Mouse (Mus musculus) midbrain, postnatal 0 days (tissue): ENCODE data around the gene Nckap5. TPM values are rescaled to one million over a fixed set of nuclear protein-coding genes. Genes with fewer than 3 reads are reported as not detected.

Source experiments
- ATAC-seq: fragments of 200-750 bp; cut with Nextera tagmentation; 2 replicates; pipeline ENCODE4 v1.8.0; 2017; ENCODE audit warnings: moderate number of reproducible peaks, mild to moderate bottlenecking, moderate TSS enrichment, moderate library complexity; ENCODE audit not compliant: low FRiP score
- DNase-seq: peaks from one replicate; pipeline ENCODE4 v3.0.0-alpha.2; 2015; ENCODE audit warnings: low spot score
- H3K27ac ChIP-seq: fragments of 300-500 bp; sonication (generic); 2 replicates; pipeline ENCODE4 v1.5.1; 2014; ENCODE audit warnings: low read depth, mild to moderate bottlenecking, low read length, mixed read lengths
- H3K27me3 ChIP-seq: fragments of 300-500 bp; sonication (generic); 2 replicates; pipeline ENCODE4 v1.6.1; 2014; ENCODE audit warnings: low read length, control low read depth, mixed read lengths; ENCODE audit not compliant: insufficient read depth
- H3K36me3 ChIP-seq: fragments of 300-500 bp; sonication (generic); 2 replicates; pipeline ENCODE4 v1.6.1; 2014; ENCODE audit warnings: low read length, control low read depth, mixed read lengths; ENCODE audit not compliant: insufficient read depth
- H3K4me1 ChIP-seq: fragments of 300-500 bp; sonication (generic); 2 replicates; pipeline ENCODE4 v1.6.1; 2014; ENCODE audit warnings: mild to moderate bottlenecking, control low read depth, antibody characterized with exemption, low read length, mixed read lengths; ENCODE audit not compliant: insufficient read depth
- H3K4me2 ChIP-seq: fragments of 300-500 bp; sonication (generic); 2 replicates; pipeline ENCODE4 v1.6.1; 2014; ENCODE audit warnings: low read depth, mild to moderate bottlenecking, low read length, mixed read lengths; ENCODE audit not compliant: poor library complexity, severe bottlenecking
- H3K4me3 ChIP-seq: fragments of 300-500 bp; sonication (generic); 2 replicates; pipeline ENCODE4 v1.5.1; 2014; ENCODE audit warnings: low read depth, mild to moderate bottlenecking, low read length, moderate library complexity
- H3K9ac ChIP-seq: fragments of 300-500 bp; sonication (generic); replicated peaks from 2 replicates; pipeline ENCODE4 v1.6.1; 2014; ENCODE audit warnings: mild to moderate bottlenecking, low read length, moderate library complexity, mixed read lengths; ENCODE audit not compliant: poor library complexity, severe bottlenecking
- H3K9me3 ChIP-seq: fragments of 300-500 bp; sonication (generic); 2 replicates; pipeline ENCODE4 v1.6.1; 2016; ENCODE audit warnings: low read length, control low read depth
- CTCF ChIP-seq: IDR thresholded peaks from 2 replicates; pipeline ENCODE4 v1.5.1; 2016; ENCODE audit warnings: antibody characterized with exemption, mild to moderate bottlenecking
- WGBS: fragments of 180-500 bp; shearing (Covaris S2); extraction: QIAGEN DNeasy Blood & Tissue Kit; methylation state at CpG from one replicate; pipeline ENCODE4 v1.1.7; 2014; 5-methylcytosine and 5-hydroxymethylcytosine counted together
- polyA plus RNA-seq: library from polyadenylated mRNA; unstranded; fragments of >200 nt; fragmentation: Nextera tagmentation; extraction: Ambion mirVana; gene quantifications from 2 replicates; pipeline ENCODE4 v1.2.1, GENCODE M21; 2015
- total RNA-seq: library from RNA; depleted of rRNA; stranded (reverse); fragments of >200 nt; gene quantifications from 2 replicates; pipeline ENCODE4 v1.2.3, GENCODE M21; 2014

Gene Nckap5
- total and polyA plus RNA-seq, 2 experiments from 2014 or later, result 6.3 to 8.7 TPM

DNA sequence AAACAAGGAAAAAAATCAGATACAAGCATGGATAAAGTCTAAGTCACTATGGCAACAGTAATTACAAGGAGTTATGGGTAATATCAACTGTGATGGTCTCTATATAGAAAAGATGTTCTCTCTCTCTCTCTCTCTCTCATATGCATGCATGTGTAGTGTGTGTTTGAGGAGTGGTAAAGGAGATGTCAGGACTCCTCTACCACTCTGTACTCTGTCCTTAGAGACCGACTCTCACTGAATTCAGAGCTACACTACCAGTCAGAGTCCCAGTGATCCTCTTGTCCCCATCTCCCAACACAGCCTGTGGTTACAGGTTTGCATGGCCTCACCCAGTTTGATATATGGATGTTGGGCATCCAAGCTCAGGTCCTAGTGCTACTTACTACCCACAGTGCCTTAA, 662.0 kb downstream of the Nckap5 start:
- Histone ChIP-seq H3K4me1 (no peaks in the 10 kb centered on the region), H3K4me3 (no peak overlapping the region), H3K27me3 (no peaks in the 10 kb centered on the region), H3K27ac (no peak overlapping the region), H3K4me2 (no peak overlapping the region), H3K9ac (no peak overlapping the region), H3K36me3 (no peaks in the 10 kb centered on the region), H3K9me3 (no peaks in the 10 kb centered on the region)
- WGBS, result 33% methylated on average over 1 of the region's 1 CpGs
- no peak for TF ChIP-seq CTCF
- DNase-seq, result no peak
- ATAC-seq, result no peak

DNA sequence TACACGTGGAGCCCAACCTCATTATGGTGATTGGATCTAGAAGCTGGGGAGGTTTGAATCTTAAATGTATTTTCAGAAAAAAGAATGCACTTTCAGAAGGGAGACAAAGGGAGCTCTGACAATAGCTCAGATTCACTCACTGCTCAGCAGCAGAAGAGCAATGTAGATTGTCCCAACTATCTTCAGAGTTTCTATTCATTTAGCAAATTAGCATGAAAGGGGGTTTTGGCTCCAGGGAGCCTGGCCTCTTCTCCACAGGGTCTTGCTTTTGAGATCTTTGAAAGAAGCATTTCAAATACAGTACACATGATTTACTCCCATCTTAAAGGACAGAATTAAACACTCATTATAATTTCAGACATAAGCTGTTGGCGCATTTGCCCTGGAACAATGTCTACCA, 662.5 kb downstream of the Nckap5 start:
- Histone ChIP-seq H3K27me3 (no peaks in the 10 kb centered on the region), H3K27ac (no peak overlapping the region), H3K4me2 (no peak overlapping the region), H3K4me1 (no peaks in the 10 kb centered on the region), H3K4me3 (no peak overlapping the region), H3K9ac (no peak overlapping the region), H3K36me3 (no peaks in the 10 kb centered on the region), H3K9me3 (no peaks in the 10 kb centered on the region)
- ATAC-seq, result no peak
- WGBS, result 27% methylated on average over 2 of the region's 2 CpGs
- no peak for TF ChIP-seq CTCF
- DNase-seq, result peak; percentile 9

- Histone ChIP-seq H3K4me3 (no peak overlapping the region), H3K4me1 (no peaks in the 10 kb centered on the region), H3K27ac (0 out of 2 replicates have a peak overlapping the region, but pooled peaks have one; percentile 38), H3K4me2 (no peak overlapping the region), H3K9ac (no peak overlapping the region), H3K9me3 (no peaks in the 10 kb centered on the region), H3K36me3 (no peaks in the 10 kb centered on the region), H3K27me3 (no peaks in the 10 kb centered on the region)
- 48% methylated on average over 7 of the region's 7 CpGs for WGBS
- ATAC-seq (no peak), DNase-seq (peak; percentile 24)
- no peak for TF ChIP-seq CTCF
These were observed 663.1 kb downstream of the Nckap5 start for GRCm38 (mm10) chr1:126167546-126167945.

DNA sequence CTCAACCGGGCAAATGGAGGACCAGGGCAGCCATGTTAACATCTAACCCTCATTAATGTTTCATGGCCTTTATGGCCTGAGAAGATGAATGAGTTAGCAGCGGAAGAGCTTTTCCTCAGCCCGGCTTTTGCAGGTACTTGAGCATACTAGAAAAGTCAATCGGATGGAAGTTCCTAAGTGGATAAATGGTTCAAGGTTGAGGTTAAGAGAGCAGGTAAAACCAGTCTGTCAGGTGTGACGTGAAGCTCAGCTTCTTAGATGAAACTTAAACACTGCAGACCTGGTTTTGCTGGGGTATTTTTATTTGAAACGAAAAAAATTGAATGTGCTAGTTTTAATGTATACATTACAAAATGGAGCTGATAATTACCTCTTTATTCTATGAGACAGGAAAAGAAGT, 671.3 kb downstream of the Nckap5 start:
- DNase-seq, result no peak
- Histone ChIP-seq H3K27me3 (no peaks in the 10 kb centered on the region), H3K36me3 (no peaks in the 10 kb centered on the region), H3K4me2 (no peak overlapping the region), H3K4me1 (no peaks in the 10 kb centered on the region), H3K27ac (no peak overlapping the region), H3K4me3 (no peak overlapping the region), H3K9ac (no peak overlapping the region), H3K9me3 (no peaks in the 10 kb centered on the region)
- WGBS, result 89% methylated on average over 6 of the region's 6 CpGs
- ATAC-seq, result no peak
- no peak for TF ChIP-seq CTCF

GRCm38 (mm10) chr1:126155816-126156215, 674.8 kb downstream of the Nckap5 start:
- DNase-seq, result no peak
- Histone ChIP-seq H3K4me3 (no peak overlapping the region), H3K27me3 (no peaks in the 10 kb centered on the region), H3K4me2 (no peak overlapping the region), H3K27ac (no peak overlapping the region), H3K36me3 (no peaks in the 10 kb centered on the region), H3K9ac (no peak overlapping the region), H3K4me1 (no peaks in the 10 kb centered on the region), H3K9me3 (no peaks in the 10 kb centered on the region)
- no peak for TF ChIP-seq CTCF
- 48% methylated on average over 5 of the region's 5 CpGs for WGBS
- no peak for ATAC-seq

DNA sequence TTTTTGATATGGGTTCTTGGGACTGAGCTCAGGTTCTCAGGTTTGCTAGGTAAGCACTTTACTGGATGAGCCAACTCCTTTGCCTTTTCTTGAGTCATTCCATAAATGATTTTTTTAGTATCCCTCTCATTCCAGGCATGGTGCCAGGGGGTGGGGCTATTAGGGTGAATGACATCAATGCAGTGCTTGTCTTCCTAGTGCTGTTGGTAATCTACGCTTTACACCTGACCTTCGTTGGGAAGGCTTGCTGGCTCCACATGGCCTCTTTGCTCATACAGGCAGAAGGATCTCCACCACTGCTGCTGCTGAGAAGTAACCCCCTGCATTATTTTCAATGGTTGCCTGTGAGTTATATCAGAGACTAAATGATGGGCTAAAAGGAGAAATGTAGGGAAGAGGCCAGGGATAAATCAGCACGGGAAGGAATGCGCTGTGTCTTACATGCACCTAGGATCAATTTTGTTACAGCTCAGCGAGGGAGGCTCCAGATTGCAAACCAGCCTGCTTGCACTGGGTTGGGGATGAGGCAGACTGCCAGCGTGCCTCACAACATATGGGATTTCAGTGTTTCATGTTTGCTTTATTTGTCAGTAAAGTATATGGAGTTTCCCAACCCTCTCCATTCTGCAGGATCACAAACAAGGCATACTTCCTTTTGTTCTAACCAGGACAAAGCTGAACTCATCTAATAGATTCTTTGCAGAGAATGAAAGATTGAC, 676.9 kb downstream of the Nckap5 start:
- ATAC-seq (no peak), DNase-seq (peak; percentile 40)
- Histone ChIP-seq H3K27me3 (no peaks in the 10 kb centered on the region), H3K9me3 (no peaks in the 10 kb centered on the region), H3K36me3 (no peaks in the 10 kb centered on the region), H3K27ac (no peak overlapping the region), H3K4me3 (no peak overlapping the region), H3K4me1 (no peaks in the 10 kb centered on the region), H3K4me2 (no peak overlapping the region), H3K9ac (no peak overlapping the region)
- TF ChIP-seq CTCF, result no peak
- WGBS, result 78% methylated on average over 6 of the region's 6 CpGs
